Mouse (Mus musculus): Measurements from ENCODE around the gene Aurkb.

Gene Aurkb

GRCm38 (mm10) chr11:69036486-69037230, 8.8 kb upstream of the Aurkb start:
- DNase-seq (ENCODE audit: low read depth), result peak; percentile 92

GRCm38 (mm10) chr11:69037231-69038061, 8.0 kb upstream of the Aurkb start:
- DNase-seq (ENCODE audit: low read depth), result peak; percentile 94

GRCm38 (mm10) chr11:69038173-69038572, 7.3 kb upstream of the Aurkb start:
- no peak for DNase-seq (ENCODE audit: low read depth)

DNA sequence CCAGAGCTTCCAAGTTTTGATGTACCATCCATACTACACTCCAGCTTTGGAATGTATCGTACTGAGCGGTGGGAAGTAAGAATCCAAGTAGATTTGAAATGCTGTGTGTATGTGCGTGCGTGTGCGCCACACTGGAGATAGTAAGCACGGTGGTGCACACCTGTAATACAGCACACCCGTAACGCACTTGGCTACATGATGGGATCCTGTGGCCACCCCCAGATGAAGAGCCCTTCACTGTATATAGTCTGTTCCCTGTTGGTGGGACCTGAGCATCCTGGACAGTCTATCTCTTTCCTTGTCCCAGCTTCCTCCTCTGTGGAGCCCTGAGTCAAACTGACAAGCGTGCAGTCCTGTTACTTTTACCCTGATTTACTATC, 938 bp downstream of the Aurkb start:
- DNase-seq (ENCODE audit: low read depth), result no peak

DNA sequence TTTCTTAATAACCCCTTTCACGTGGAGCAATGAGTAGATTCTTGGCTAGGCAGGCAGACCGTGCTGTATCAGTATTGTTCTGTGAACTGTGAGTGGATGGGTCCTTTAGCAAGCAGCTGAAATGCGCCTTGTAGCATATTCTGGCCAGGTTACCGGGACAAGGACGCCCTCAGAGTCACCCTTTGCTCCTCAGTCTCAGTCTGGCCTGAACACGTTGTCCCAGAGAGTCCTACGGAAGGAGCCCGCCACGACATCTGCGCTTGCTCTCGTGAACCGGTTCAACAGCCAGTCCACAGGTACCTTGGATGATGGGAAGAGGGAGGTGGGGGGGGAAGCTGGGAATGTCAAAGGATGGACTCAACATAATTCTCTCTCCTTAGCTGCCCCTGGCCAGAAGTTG, 2.1 kb downstream of the Aurkb start:
- no peak for DNase-seq (ENCODE audit: low read depth)

GRCm38 (mm10) chr11:69048151-69048550, 2.7 kb downstream of the Aurkb start:
- no peak for DNase-seq (ENCODE audit: low read depth)

- DNase-seq (ENCODE audit: low read depth), result no peak
Measured at GRCm38 (mm10) chr11:69050748-69051147, 5.3 kb downstream of the Aurkb start.

DNA sequence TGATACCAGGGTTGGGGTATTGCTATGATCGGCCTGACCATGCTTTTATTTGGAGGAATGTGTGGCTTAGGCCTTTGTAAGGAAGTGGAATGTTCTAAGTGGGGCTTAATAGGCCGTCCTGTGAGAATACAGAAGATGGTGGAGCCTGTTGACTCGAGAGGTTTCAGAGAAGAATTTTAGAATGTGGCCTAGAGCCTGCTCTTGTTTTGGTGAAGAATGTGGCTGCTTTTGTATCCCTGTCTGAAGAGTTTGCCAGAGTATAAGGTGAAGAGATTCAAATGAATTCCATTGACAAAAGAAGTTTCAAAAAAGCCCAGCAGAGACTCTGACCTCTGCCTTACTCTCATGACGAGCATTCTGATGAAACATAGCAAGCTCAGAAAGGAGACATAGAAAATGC, 6.3 kb downstream of the Aurkb start:
- DNase-seq (ENCODE audit: low read depth), result no peak

- DNase-seq (ENCODE audit: low read depth), result no peak
Measured at GRCm38 (mm10) chr11:69052824-69053421, 7.5 kb downstream of the Aurkb start.

GRCm38 (mm10) chr11:69053848-69054247, 8.4 kb downstream of the Aurkb start:
- DNase-seq (ENCODE audit: low read depth), result peak; percentile 37

GRCm38 (mm10) chr11:69058265-69058664, 12.8 kb downstream of the Aurkb start:
- peak; percentile 30 for DNase-seq (ENCODE audit: low read depth)

- no peak for DNase-seq (ENCODE audit: low read depth)
Measured at GRCm38 (mm10) chr11:69058729-69059356, 13.4 kb downstream of the Aurkb start.

- peak; percentile 97 for DNase-seq (ENCODE audit: low read depth)
Measured at GRCm38 (mm10) chr11:69059357-69059974, 14.0 kb downstream of the Aurkb start, which contains the start of gene Borcs6. Gene Borcs6 (plus strand): TSS chr11:69059717.

GRCm38 (mm10) chr11:69059975-69060411, 14.5 kb downstream of the Aurkb start:
- no peak for DNase-seq (ENCODE audit: low read depth)

- DNase-seq (ENCODE audit: low read depth), result peak; percentile 55
Measured at GRCm38 (mm10) chr11:69060448-69061254, 15.2 kb downstream of the Aurkb start.

GRCm38 (mm10) chr11:69061255-69061912, 15.9 kb downstream of the Aurkb start:
- peak; percentile 23 for DNase-seq (ENCODE audit: low read depth)

DNA sequence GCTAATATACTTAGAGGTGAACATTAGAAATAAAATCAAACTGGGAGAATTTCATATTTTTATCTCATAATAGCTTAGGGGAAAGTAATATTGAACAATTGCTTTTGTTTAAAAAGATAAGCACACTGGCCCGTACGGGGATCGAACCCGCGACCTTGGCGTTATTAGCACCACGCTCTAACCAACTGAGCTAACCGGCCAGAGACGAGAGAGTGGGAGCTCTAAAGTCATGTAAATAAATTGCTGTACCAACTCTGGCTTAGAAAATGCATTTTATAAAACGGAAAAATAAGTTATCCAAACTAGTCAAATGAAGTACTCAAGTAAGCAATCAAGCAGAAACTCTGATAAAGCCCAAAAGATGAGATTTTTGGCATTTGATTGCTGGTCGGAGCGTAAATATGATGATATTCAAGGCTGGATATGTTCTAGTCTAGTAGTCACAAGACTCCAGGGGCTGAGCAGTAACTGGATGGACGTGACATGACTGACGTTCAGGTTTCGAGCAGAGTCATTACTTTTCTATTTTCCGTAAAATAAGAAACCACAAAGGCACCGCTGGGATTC, 16.8 kb downstream of the Aurkb start:
- peak; percentile 90 for DNase-seq (ENCODE audit: low read depth)

DNA sequence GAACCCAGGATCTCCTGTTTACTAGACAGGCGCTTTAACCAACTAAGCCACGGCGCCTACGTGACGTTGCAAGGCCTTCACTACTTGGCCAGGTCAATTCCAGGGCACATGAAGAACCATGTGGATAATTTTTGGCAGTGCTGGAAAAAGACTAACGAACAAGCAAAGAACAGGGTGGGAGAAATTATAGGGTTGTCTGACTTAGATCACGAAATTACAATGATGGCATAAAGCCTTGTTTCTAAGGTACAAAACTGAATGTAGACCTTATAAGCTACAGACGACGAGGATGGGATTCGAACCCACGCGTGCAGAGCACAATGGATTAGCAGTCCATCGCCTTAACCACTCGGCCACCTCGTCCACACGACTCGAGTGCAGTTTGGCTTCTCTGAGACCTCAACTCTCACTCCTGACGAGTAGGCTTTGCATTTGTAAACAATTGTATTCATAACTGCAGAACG, 17.3 kb downstream of the Aurkb start:
- peak; percentile 97 for DNase-seq (ENCODE audit: low read depth)

- peak; percentile 90 for DNase-seq (ENCODE audit: low read depth)
Measured at GRCm38 (mm10) chr11:69063413-69064201, 18.2 kb downstream of the Aurkb start.
